Mouse (Mus musculus) cerebellum, adult 2 months (tissue): ENCODE data around the gene D5Ertd579e.

ENCODE experiments used
- CTCF ChIP-seq: fragments of 200-500 bp; IDR thresholded peaks from 2 replicates; pipeline ENCODE4 v1.5.1; 2011; ENCODE audit warnings: low read depth, mild to moderate bottlenecking, control low read depth, low read length, moderate library complexity, borderline replicate concordance; ENCODE audit not compliant: insufficient read depth
- POLR2A ChIP-seq: fragments of 200-500 bp; IDR thresholded peaks from 2 replicates; pipeline ENCODE4 v1.6.1; 2011; ENCODE audit warnings: low read length, control low read depth, borderline replicate concordance; ENCODE audit not compliant: insufficient read depth

DNA sequence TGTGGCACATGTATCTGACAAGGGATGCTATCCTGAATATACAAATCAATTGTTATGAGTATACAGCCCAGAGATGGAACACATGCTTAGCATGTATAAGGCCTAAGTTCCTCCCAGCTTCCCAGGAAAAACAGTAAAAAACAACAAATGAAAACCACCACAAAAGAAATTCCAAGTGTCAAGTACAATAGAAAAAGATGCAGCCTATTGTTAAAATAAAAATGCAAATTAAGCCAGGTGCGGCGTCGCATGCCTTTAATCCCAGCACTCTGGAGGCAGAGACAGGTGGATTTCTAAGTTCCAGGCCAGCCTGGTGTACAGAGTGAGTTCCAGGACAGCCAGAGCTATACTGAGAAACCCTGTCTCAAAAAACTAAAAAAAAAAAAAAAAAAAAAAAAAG is 138.9 kb downstream of the D5Ertd579e start:
- TF ChIP-seq CTCF: no peak
- no peak for TF ChIP-seq POLR2A
